Mouse (Mus musculus): ENCODE measurements around the gene Frmd4b.

- TF ChIP-seq E2F4 (IDR thresholded peaks at IDR 0.05; ENCODE audit: insufficient read depth), result no peak
- TF ChIP-seq POLR2A (IDR thresholded peaks at IDR 0.05; ENCODE audit: insufficient read length, low read depth), result no peak
Measured at GRCm38 (mm10) chr6:97276366-97276765, 341.0 kb downstream of the Frmd4b start.
